Mouse (Mus musculus): Measurements from ENCODE around the gene Atg16l1.

Atg16l1 gene

GRCm38 (mm10) chr1:87755641-87756470 is at the start of gene Atg16l1:
TSS of gene Atg16l1 (plus strand) at chr1:87755870.
- DNase-seq (ENCODE audit: low spot score), result peak; percentile 95

- no peak for DNase-seq (ENCODE audit: low spot score)
Measured at GRCm38 (mm10) chr1:87706361-87706760, 49.3 kb upstream of the Atg16l1 start.

GRCm38 (mm10) chr1:87709020-87709419 is 46.6 kb upstream of the Atg16l1 start:
- DNase-seq (ENCODE audit: low spot score), result no peak

GRCm38 (mm10) chr1:87709661-87710270 is 45.9 kb upstream of the Atg16l1 start:
- DNase-seq (ENCODE audit: low spot score), result no peak

GRCm38 (mm10) chr1:87711938-87712613 is 43.6 kb upstream of the Atg16l1 start:
- no peak for DNase-seq (ENCODE audit: low spot score)

GRCm38 (mm10) chr1:87712614-87712971 is 43.1 kb upstream of the Atg16l1 start:
- DNase-seq (ENCODE audit: low spot score), result no peak

- no peak for DNase-seq (ENCODE audit: low spot score)
Measured at GRCm38 (mm10) chr1:87721382-87721781, 34.3 kb upstream of the Atg16l1 start.

- no peak for DNase-seq (ENCODE audit: low spot score)
Measured at GRCm38 (mm10) chr1:87722081-87722480, 33.6 kb upstream of the Atg16l1 start.

GRCm38 (mm10) chr1:87723351-87723750 is 32.3 kb upstream of the Atg16l1 start:
- DNase-seq (ENCODE audit: low spot score), result no peak

- no peak for DNase-seq (ENCODE audit: low spot score)
Measured at GRCm38 (mm10) chr1:87729070-87729469, 26.6 kb upstream of the Atg16l1 start.

- DNase-seq (ENCODE audit: low spot score), result no peak
Measured at GRCm38 (mm10) chr1:87729850-87730249, 25.8 kb upstream of the Atg16l1 start.

- DNase-seq (ENCODE audit: low spot score), result no peak
Measured at GRCm38 (mm10) chr1:87730271-87730670, 25.4 kb upstream of the Atg16l1 start.

- no peak for DNase-seq (ENCODE audit: low spot score)
Measured at GRCm38 (mm10) chr1:87733212-87733611, 22.5 kb upstream of the Atg16l1 start.

- no peak for DNase-seq (ENCODE audit: low spot score)
Measured at GRCm38 (mm10) chr1:87734153-87734552, 21.5 kb upstream of the Atg16l1 start.

GRCm38 (mm10) chr1:87740584-87741290 is 14.9 kb upstream of the Atg16l1 start:
- no peak for DNase-seq (ENCODE audit: low spot score)

- DNase-seq (ENCODE audit: low spot score), result no peak
Measured at GRCm38 (mm10) chr1:87749360-87749973, 6.2 kb upstream of the Atg16l1 start.

GRCm38 (mm10) chr1:87763821-87764220 is 8.2 kb downstream of the Atg16l1 start:
- no peak for DNase-seq (ENCODE audit: low spot score)

- DNase-seq (ENCODE audit: low spot score), result no peak
Measured at GRCm38 (mm10) chr1:87765741-87766140, 10.1 kb downstream of the Atg16l1 start.

GRCm38 (mm10) chr1:87766233-87766632 is 10.6 kb downstream of the Atg16l1 start:
- no peak for DNase-seq (ENCODE audit: low spot score)

- DNase-seq (ENCODE audit: low spot score), result no peak
Measured at GRCm38 (mm10) chr1:87769263-87769662, 13.6 kb downstream of the Atg16l1 start.

GRCm38 (mm10) chr1:87770486-87770885 is 14.8 kb downstream of the Atg16l1 start:
- DNase-seq (ENCODE audit: low spot score), result no peak

GRCm38 (mm10) chr1:87771724-87772123 is 16.1 kb downstream of the Atg16l1 start:
- DNase-seq (ENCODE audit: low spot score), result no peak

Data from testis, postnatal 14 days (tissue).